Mouse (Mus musculus): ENCODE measurements around the gene Ms4a13. TPM values are rescaled to one million over a fixed set of nuclear protein-coding genes. Genes with fewer than 3 reads are reported as not detected.

Gene Ms4a13
- not detected in 2 replicates for polyA plus RNA-seq (2021; fragmentation: Nextera tagmentation)
- long read RNA-seq, experiment 1, result 0 reads
- long read RNA-seq, experiment 2, result 0 reads

DNA sequence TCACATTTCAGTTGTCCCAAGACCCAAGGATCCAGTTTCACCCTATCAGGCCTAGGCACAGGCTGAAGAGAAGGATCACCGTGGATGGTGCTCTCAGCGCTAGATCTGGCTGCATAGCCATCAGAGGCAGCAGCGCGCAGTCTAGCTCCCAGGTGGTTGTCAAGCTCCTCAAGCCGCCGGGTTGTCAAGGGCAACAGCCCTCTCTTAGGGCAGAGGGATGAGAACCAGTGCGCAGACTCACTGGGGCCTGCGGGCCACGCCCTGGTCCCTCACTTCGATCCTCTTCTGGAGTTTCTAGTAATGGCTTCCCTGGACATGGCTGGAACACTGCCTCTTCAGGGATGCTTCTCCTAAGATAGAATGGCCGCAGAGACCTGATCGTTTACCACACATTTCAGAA lies at the start of gene Ms4a13:
Gene Ms4a13, minus strand, starts transcription at position 192 of the 400 bp plus-strand sequence.

GRCm38 (mm10) chr19:11232348-11232747 lies 35.8 kb upstream of the Ms4a13 start, which contains the start of gene Ms4a12:
Gene Ms4a12 (minus strand): TSS chr19:11232448.

DNA sequence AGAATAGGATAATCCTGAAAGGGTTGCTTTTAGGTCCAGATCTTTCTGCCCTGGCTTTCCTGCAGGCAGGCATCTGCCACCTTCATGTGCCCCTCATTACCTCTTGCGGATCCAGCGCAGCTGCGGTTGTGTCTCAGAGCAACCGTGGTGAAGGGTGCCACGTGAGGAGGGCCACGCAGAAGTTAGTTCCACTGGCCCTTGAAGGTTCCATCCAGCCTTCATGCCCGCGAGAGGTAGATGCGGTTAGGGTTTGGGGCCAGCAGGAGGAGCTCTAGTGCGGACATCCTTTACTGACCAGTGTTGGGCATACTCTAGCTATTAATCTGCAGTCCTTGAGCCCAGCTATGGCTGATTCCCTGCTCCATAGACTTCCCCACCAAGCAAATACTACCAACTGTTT lies 31.4 kb downstream of the Ms4a13 start, which contains the start of gene 1700025F22Rik:
Gene 1700025F22Rik, minus strand, starts transcription at position 149 of the 400 bp plus-strand sequence.

DNA sequence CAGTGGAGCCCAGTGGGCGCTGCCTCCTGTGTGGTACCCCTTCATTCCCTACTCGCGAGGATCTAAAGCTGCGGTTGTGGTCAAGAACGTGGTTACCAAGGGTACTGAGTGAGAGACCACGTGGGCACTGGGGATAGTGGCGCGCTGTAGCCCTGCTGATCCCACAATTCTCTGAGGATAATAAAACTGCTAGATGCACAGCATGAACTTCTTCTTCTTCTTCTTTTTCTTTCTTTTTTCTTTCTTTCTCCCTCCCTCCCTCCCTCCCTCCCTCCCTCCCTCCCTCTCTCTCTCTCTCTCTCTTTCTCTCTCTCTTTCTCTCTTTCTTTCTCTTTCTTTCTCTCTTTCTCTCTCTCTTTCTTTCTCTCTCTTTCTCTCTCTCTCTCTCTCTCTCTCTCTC lies 65.8 kb downstream of the Ms4a13 start, which contains the start of gene 1700017D01Rik:
Gene 1700017D01Rik, minus strand, starts transcription at position 101 of the 400 bp plus-strand sequence.

Other genes with a start within 250 kb of the Ms4a13 start
- 7.5 and 7.8 TPM in 2 replicates for gene Ccdc86, start 247.5 kb downstream of the Ms4a13 start, polyA plus RNA-seq (2021; fragmentation: Nextera tagmentation)
- 0.14 TPM in 1 of 2 replicates, not detected in the other for gene Ms4a10, start 222.1 kb downstream of the Ms4a13 start, polyA plus RNA-seq (2021; fragmentation: Nextera tagmentation)
- 0.10 TPM in 1 of 2 replicates, not detected in the other for gene Ms4a15, start 203.5 kb downstream of the Ms4a13 start, polyA plus RNA-seq (2021; fragmentation: Nextera tagmentation)
- gene Ms4a18, start 178.7 kb downstream of the Ms4a13 start, polyA plus RNA-seq (2021; fragmentation: Nextera tagmentation), result not detected in 2 replicates
- not detected in 2 replicates for gene Ms4a8a, start 115.6 kb downstream of the Ms4a13 start, polyA plus RNA-seq (2021; fragmentation: Nextera tagmentation)
- not detected in 2 replicates for gene 1700017D01Rik, start 65.9 kb downstream of the Ms4a13 start, polyA plus RNA-seq (2021; fragmentation: Nextera tagmentation)
- not detected in 2 replicates for gene 1700025F22Rik, start 31.4 kb downstream of the Ms4a13 start, polyA plus RNA-seq (2021; fragmentation: Nextera tagmentation)
- not detected in 2 replicates for gene Ms4a12, start 35.7 kb upstream of the Ms4a13 start, polyA plus RNA-seq (2021; fragmentation: Nextera tagmentation)
- not detected in 2 replicates for gene Ms4a1, start 69.5 kb upstream of the Ms4a13 start, polyA plus RNA-seq (2021; fragmentation: Nextera tagmentation)
- gene Ms4a5, start 87.1 kb upstream of the Ms4a13 start, polyA plus RNA-seq (2021; fragmentation: Nextera tagmentation), result not detected in 2 replicates
- not detected in 2 replicates for gene Ms4a14, start 117.7 kb upstream of the Ms4a13 start, polyA plus RNA-seq (2021; fragmentation: Nextera tagmentation)
- gene Ms4a7, start 139.4 kb upstream of the Ms4a13 start, polyA plus RNA-seq (2021; fragmentation: Nextera tagmentation), result 0.95 and 1.3 TPM in 2 replicates
- 0.30 TPM in 1 of 2 replicates, not detected in the other for gene Ms4a4a, start 178.8 kb upstream of the Ms4a13 start, polyA plus RNA-seq (2021; fragmentation: Nextera tagmentation)
- 0.15 and 0.60 TPM in 2 replicates for gene Ms4a4c, start 208.0 kb upstream of the Ms4a13 start, polyA plus RNA-seq (2021; fragmentation: Nextera tagmentation)
- gene Ms4a4b, start 246.8 kb upstream of the Ms4a13 start, polyA plus RNA-seq (2021; fragmentation: Nextera tagmentation), result 0.23 TPM in 1 of 2 replicates, not detected in the other

Measured in layer of hippocampus, adult 6 months (tissue).